Mouse (Mus musculus) cerebellum, postnatal 4 days (tissue): ENCODE data around the gene Eef1g.

Experiments
- DNase-seq, 2 experiments: peaks; one replicate each; pipeline ENCODE4 v3.0.0; 2022; ENCODE audit warnings: low spot score in 2 of 2, mixed read lengths in 1 of 2

Gene Eef1g

DNA sequence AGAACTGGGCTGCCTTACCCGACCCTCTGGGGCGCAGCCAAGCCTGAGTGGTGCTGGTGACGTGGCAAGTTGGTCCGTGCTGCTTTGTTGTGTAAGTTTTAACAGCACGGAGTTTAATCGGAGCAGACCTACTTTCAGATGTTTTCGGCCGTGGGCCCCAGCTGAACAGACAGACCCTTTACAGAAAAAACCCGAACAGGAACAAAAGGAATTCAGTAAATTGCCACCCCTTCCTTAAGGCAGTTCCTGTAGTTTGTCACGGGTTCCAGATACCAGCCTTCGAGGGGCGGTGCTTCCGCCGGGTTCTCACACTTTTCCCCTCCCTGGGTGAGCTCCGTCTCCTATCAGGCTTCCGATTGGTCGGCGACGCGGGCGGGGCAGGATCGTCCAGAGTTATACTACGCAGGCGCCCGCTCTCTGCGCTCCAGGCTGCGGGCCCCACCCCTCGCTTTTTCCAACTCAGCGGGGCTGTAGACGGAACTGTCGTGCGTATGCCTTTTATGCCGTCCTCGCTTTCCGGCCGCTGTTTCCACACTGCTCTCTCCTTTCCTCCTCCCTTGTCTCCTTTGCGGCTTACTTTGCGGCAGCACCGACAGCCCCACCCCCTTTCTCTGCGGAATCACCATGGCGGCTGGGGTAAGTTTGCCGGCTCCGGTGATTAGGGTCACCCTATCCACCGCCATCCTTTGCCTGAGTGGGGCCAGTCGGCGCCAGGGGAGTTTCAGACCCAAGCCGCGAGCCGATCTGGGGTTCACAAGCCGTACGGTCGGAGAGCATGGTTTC lies at the start of gene Eef1g:
Gene Eef1g (plus strand): TSS at position 452 of the 783 bp plus-strand sequence.
- peak; percentile 91 to 97 for DNase-seq

DNA sequence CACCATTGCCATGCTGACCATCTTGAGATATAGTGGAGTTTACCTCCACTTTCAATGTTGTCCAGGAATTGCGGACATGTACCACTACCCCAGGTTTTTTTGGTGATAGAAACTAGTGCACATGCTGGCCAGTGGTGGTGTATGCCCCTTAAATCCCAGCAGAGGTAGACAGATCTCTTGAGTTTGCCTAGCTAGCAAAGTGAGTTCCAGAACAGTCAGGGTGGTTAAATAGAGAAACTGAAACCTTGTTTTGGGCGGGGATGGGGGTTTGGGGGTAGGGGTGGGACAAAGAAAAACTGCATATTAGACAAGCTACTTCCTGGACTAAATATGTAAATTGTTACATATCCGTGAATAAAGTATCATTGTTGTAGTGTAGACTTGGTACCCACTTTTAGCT lies 47.8 kb upstream of the Eef1g start:
- no peak for DNase-seq

DNA sequence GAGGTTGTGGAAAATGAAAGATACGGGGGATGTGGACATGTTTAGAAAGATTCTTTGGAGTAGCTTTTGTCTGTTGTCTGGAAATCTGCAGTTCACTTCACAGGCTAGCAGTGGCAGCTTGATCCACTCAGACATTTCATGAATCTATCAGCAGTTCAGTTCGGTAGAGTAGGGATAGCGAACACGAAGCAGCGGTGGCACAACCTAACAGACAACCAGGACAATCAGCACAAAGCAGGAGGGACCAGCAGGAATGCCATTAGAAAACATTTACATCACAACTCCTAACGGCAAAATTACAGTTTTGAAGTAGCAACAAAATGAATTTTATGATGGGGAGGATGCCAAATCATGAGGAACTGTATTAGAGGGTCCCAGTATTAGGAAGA lies 47.2 kb upstream of the Eef1g start:
- DNase-seq = no peak

DNA sequence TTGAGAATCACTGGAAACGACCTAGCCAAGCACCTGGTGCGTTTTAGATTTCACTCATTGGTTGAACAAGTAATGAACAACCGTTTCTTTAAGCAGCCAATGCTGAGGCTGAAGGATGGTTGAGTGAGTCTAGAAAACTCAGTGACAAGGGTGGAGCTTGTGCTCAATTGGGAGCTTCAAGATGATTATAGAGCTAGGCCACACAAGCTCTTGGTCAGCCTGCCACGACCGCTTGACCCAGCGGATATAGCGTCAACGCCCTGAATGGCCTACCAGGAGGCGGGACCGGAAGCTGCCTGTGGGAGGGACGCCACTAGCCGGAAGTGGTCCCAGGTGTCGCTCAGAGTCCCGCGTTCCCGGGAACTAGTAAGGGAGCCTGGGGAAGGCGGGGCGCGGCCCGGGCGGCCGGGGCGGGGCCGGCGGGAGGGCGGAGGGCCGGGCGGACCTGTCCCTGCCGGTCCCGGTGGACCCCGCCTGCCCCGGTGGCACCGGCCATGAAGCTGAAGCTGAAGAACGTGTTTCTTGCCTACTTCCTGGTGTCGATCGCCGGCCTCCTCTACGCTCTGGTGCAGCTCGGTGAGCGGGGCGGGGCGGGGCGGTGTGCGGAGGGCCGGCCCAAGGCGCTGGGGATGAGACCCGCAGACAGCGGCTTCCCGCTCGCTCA lies 46.6 kb upstream of the Eef1g start, which contains the start of gene B3gat3:
Gene B3gat3 (plus strand): TSS at position 302 of the 664 bp plus-strand sequence.
- DNase-seq = peak; percentile 77 to 89

DNA sequence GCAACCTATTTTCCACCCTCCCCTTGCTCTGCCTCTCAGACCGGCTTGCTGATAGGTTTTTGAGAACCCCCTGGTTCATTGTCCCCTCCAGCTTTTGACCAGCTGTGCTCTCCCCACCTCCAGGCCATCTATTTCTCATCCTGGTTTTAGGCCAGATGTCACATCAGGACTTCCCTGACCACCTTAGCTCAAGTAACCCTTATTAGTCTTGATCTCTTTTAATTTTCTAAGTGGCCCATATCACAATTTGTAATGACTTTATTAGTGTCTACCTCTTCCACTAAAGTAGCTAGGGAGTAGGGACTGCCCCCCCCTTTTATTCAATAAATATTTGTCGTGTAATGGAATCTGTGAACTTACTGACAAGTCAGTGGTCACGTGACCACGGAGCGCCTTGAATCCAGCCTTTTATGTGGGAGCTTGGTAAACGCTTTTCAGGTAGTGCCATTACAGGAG lies 46.0 kb upstream of the Eef1g start:
- DNase-seq = no peak

DNA sequence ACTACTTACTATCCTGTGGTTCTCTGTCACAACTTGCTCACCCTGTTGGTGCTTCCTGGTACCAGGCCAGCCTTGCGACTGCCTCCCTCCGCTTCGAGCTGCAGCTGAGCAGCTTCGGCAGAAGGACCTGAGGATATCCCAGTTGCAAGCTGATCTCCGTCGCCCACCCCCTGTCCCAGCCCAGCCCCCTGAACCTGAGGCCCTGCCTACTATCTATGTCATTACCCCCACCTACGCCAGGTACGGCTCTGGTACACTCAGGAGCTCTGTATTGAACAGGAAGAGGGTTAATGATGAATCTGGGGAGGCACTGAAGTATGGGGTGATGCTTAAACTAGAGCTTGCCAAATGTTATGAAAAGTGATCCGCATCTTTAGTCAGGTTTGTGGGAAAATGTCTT lies 45.1 kb upstream of the Eef1g start:
- no peak for DNase-seq

DNA sequence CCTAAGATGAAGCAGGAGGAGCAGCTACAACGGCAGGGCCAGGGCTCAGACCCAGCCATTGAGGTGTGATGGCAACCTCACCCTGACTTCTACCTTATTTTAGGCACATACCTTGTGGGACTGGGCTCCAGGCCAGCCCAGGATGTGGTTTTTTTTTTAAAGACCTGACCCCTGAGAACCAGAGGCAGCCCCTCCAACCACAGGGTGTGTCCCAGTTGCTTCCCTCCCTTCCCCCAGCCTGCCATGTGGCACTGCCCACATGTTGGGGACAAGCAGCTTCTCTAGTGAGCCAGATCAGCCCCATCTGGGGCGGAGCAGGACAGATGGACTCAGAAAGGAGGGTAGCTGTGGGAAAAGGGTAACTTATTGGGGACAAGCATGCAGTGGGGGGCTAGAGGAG lies 40.1 kb upstream of the Eef1g start:
- no peak for DNase-seq

DNA sequence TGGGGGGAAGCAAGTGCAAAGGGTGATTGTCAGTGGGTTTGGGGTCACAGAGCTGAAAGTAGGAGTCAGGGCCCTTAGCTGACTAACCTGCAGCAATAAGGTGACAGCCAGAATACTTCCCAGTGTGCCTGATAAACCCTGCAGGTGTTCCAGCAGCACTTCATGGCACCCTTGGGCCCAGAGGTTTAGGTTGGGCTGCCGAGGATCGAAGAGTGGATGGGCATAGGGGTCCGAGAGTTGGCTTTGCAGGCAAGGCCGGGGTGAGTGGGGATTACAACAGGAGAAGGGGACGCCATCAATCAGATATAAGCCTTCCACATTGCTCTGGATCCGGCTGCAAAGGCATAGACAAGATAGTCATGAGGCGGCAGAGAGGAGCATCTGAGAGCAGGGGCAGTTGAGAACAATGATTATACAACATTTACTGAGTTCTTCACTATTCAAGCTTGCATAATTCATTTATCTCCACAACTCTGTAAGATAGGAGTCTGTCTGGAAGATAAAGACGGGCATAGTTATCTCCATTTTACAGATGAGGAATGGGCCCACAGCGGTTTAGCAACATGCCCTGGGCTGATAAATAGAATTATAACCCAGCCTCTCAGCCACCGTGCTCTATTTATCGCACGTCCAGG lies 38.8 kb upstream of the Eef1g start:
- no peak for DNase-seq

DNA sequence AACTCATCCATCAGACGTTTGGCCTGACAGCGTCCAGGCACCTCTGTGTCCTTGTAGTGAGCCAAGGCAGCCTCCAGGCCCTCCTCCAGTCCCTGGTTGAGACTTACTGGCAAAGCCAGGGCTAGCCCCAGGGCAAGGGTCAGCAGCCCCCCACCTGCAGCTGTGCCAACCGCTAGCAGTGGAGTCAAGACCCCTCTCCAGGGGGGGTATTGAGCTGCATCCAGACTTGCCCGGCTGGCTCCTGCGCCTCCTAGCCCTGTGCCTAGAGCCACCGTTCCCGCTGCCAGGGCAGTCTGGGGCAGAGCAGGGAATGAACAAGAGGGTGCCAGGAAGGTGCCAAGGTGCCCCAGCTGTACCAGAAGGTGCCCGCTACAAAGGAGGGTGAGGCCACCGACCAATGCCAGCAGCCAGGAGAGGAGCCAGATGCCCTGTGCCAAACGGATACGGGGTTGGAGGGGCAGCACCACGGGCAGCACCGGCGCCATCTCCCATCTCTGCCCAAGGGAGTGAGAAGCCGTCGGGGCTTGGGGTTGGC lies 38.1 kb upstream of the Eef1g start:
- DNase-seq = no peak

DNA sequence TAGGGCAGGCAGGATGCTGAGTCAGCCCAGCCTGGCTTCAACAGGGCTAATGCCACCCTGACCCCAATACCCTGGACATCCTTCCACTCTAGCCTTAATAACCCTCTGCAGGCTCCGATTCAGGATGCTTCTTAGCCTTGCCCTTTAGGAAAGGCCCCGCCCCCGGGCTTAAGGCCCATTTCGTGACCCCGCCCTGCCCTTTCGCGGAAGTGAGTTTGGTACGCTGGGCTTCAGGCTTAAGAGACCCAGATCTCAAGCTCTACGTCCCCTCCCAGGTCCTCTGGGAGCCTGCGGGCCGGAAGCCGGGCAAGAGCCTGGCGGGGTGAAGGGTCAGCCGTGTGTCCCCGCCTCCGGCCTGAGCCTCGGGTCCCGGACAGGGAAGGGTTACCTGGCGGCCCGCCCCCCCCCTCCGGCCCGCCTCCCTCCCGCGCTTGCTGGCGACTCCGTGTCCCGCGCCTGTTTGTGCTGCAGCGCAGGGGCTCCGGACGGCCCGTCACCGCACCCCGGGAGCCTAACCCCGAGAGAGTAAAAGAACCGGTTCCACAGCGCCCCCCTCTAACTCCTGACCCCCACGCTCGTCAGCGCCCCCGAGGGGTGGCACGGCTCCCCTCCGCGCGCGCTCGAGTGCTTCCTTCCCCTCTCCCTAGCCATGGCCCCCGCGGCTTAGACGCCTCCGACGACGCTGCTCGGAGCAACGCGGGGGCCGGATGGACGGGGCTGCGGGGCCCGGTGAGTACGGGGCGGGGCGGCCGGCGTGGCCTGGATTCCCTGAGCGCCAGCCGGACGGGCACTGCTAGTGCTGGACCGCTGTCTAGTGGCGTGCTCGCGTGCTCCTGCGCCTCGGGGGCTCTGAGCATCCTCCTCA lies 37.4 kb upstream of the Eef1g start, which contains the start of the genes Rom1 and Eml3:
Gene Rom1 (minus strand): TSS at position 133 of the 865 bp plus-strand sequence.
Gene Eml3 (plus strand): TSS at position 329 of the 865 bp plus-strand sequence.
- peak in 1 of 2 experiments; percentile 64 for DNase-seq

DNA sequence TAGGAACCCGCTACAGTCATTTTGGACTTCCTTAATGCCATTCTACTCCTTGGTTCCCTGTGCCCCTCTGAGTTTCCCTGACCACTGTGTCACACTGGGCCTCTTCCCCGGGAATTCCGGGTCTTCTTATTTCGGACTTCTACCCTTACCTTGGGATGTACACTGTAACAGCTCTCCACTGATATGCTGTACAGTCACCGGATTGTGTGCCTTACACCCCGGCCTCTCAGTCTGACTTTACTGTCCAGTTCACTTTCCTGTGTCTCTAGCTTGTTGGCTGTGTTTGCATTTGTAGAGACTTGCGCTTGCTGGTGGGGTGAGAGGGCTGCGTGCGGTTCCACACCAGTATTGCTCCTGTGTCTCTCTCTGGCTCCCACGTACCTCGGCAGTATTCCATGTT lies 36.7 kb upstream of the Eef1g start:
- DNase-seq = no peak

DNA sequence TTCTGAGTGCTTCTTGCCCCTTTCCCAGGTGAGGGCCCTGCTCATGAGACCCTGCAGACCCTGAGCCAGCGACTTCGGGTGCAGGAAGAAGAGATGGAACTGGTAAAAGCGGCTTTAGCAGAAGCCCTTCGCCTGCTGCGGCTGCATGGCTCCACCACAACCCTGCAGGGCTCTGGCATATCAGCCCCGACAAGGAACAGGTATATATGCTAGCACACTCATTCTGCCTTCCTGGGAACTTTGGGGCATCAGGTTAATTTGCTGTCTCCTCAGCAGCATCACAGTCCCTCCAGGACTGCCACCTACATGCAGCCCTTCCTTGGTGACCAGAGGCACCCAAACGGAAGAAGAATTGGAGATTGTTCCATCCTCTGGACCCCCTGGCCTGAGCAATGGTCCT lies 36.1 kb upstream of the Eef1g start:
- DNase-seq = no peak

DNA sequence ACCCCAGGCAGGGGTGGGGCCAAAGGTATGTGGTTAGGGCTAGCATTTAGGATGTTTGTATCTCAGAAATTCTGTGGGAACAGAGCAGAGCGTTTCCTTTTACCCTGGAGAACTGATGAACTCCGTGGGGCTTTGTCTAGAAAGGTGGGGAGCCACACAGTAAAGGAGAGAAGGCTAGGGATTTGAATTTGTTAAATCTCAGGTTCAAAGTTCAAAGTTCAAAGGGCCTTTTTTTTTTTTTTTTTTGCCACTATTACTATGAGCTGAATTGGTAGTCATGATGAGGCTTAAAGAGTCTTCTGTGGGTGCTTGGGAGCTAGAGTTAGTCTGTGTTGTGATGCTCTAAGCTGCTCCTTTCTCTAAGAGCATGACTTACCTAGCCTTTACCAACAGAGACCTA lies 30.1 kb upstream of the Eef1g start:
- no peak for DNase-seq

DNA sequence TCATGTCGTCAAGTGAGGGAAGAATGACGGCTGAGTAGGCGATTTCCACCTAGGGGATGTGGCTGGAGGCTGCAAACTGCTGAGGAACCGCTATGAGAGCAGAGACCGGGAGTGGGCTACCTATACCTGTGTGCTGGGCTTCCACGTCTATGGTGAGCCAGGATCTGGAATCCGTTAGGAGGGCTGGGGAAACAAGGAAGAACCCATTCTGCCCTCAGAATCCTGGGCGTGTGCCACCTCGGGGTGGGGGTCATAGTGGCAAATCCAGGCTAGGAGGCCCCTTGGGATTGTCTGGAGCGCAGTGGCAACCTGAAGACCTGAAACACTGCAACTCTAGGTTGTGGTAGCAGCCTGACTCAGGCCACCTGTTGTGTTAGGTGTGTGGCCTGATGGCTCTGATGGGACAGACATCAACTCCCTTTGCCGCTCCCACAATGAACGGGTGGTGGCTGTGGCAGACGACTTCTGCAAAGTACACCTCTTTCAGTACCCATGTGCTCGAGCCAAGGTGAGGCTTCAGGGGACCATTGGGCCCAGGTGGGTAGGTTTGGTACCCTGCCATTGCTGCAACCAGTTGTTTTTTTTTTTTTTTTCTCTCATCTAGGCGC lies 26.2 kb upstream of the Eef1g start:
- no peak for DNase-seq

DNA sequence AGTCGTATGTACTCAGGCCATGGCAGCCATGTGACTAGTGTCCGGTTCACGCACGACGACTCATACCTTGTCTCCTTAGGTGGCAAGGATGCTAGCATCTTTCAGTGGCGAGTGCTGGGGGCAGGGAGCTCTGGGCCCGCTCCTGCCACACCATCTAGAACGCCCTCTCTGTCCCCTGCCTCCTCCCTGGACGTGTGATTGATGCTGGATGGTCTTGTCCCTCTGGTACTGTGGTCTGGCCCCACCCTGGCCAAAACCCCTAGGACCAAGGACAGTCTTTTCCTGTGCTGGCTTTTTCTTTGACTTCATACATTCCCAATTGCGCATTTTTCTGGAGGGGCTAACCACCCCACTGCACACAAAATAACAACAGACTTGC lies 25.7 kb upstream of the Eef1g start:
- DNase-seq = no peak

DNA sequence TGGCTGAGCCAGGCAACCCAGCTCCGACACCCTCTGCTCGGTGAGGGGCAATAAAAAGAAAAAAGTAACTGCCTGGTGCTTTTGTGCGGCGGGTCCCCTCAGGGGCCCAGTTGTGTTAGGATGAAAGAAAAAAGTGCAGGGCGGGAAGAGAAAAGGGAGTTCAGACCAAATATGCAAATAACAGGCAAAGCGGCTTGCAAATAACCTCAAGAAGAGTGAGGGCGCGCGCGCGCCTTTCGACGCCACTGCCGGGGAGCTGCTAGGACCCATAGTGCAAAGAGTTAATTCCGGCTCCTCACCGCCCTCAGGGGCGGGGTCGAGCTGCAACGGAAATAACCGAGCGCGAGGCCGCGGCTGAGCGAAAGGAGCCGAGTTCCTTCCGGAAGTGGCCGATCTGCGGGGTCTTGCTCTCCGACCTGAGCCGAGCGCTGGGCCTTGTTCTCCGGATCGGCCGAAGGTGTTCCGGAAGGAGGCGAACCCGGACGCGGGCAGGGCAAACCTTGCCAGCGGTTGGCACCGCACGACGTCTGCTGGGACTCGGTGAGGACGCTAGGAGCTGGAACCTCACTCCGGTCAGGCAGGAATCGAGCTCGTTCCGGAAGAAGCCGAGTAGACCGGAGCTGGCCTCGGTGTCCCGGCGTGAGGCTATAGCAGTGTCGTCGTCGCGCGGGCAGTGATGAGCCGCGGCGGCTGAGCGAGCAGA lies 25.2 kb upstream of the Eef1g start, which contains the start of gene Mta2:
Gene Mta2 (plus strand): TSS at position 361 of the 703 bp plus-strand sequence.
- DNase-seq = peak; percentile 97 to 99

DNA sequence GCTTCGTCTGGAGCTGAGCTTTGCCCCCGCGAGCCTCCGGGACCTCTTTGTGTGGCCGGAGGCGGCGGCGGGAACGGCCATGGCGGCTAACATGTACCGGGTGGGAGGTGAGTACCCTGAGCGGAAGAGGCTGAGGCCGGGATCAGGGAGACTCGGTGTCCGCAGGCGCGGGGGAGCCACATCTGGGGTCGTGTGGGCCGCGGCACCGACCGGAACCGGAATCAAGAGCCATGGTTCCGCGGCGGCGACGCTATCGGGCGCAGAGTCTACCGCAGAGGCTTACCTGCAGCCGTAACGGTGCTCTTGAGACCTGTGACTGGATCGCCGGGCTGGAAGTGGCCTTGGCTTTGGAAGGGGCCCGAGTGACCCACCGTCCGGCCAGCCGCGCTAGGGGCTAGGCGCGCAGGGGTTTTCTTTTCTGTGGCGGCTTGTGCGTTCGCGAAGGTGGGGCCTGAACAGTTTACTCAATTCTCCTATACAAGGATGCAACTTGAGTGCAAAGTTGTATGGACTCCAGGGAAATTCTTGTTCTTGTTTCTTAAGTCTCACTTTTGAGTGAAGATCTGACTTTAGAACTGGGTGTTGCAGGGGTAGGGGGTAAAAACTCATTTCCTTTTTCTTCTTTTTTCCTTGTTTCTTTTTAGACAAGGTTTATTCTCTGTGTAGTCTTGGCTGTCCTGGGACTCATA lies 24.4 kb upstream of the Eef1g start:
- peak in 1 of 2 experiments; percentile 42 for DNase-seq

DNA sequence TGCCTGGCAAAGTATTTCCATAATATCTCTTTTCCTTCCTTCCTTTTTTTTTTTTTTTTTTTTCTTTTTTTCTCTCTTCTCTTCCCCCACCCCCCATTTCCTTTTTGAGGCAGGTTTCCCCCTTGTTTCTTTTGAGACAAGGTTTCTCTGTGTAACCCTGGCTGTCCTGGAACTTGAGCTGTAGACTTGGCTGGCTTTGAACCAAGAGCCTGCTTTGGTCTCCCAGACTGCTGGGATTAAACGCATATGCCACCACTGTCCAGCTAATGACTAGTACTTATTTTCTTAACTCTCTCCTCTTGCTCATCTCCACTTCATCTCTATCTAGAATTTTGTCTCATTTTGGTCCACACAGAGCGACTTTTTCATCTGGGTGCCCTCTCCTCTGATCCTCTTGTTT lies 23.8 kb upstream of the Eef1g start:
- no peak for DNase-seq

DNA sequence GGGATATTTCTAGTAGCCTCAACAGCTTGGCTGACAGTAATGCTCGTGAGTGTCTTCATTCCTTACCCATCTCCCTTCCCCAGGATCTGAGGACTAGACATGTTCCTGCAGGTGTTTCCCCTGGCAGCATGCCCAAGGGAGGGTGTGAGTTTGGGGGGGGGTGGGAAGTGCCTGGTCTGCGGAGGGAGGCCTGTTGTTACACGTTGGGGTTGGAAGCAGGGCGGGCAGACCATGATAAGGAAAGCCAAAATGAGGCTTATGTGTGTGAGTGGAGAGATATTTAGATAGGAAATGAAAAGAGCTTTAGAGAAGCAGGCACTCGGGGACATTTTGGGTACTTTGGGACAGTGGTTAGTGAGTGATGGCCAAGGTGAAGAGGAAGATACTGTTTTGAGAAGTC lies 22.8 kb upstream of the Eef1g start:
- DNase-seq = no peak

DNA sequence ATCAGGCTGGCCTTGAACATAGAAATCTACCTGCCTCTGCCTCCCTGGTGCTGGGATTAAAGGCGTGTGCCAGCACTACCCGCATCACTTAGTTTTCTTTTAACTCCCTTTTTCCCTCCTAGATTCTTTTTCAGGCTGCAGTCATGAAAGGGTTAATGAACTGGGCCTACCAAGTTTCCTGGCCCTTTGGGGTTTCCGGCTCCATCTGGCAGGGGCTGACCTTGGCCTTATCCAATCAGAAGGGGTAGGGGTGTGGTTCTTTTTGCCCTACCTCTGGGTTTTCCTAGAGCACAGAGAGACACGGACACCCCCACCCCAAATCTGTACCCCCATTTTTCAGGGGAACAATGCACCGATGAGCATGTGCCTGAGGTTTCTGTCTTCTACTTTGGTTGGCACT lies 22.1 kb upstream of the Eef1g start:
- peak in 1 of 2 experiments; percentile 72 for DNase-seq
